Mouse (Mus musculus) embryonic facial prominence, embryonic 11.5 days (tissue): ENCODE data around the gene Enthd1. TPM values are rescaled to one million over a fixed set of nuclear protein-coding genes. Genes with fewer than 3 reads are reported as not detected.
"Not testable (repeated sequence)": the region's sequence is repeated elsewhere in the genome, so short reads cannot be mapped to it uniquely, and the experiment has no call there.

Source experiments
- ATAC-seq: fragments of 200-750 bp; cut with Nextera tagmentation; replicated peaks from 2 replicates; pipeline ENCODE4 v1.8.0; 2017; ENCODE audit warnings: low read depth; ENCODE audit not compliant: insufficient number of reproducible peaks, low FRiP score, low TSS enrichment
- DNase-seq: peaks from one replicate; pipeline ENCODE4 v3.0.0-alpha.2; 2015; ENCODE audit warnings: low spot score
- H3K27ac ChIP-seq: fragments of 300-500 bp; sonication (generic); replicated peaks from 2 replicates; pipeline ENCODE4 v1.5.1; 2014; ENCODE audit warnings: mild to moderate bottlenecking, low read depth, low read length, control low read depth
- H3K27me3 ChIP-seq: fragments of 300-500 bp; sonication (generic); 2 replicates; pipeline ENCODE4 v1.6.1; 2014; ENCODE audit warnings: mild to moderate bottlenecking, low read length, moderate library complexity, mixed read lengths; ENCODE audit not compliant: control insufficient read depth, insufficient read depth
- H3K36me3 ChIP-seq: fragments of 300-500 bp; sonication (generic); replicated peaks from 2 replicates; pipeline ENCODE4 v1.6.1; 2014; ENCODE audit warnings: low read depth, mild to moderate bottlenecking, low read length, moderate library complexity, mixed read lengths; ENCODE audit not compliant: control insufficient read depth, insufficient read depth
- H3K4me1 ChIP-seq: fragments of 300-500 bp; sonication (generic); 2 replicates; pipeline ENCODE4 v1.6.1; 2014; ENCODE audit warnings: low read length, mixed read lengths; ENCODE audit not compliant: control insufficient read depth, insufficient read depth
- H3K4me2 ChIP-seq: fragments of 300-500 bp; sonication (generic); 2 replicates; pipeline ENCODE4 v1.6.1; 2014; ENCODE audit warnings: low read depth, mild to moderate bottlenecking, control low read depth, low read length, moderate library complexity
- H3K4me3 ChIP-seq: fragments of 300-500 bp; sonication (generic); 2 replicates; pipeline ENCODE4 v1.5.1; 2014; ENCODE audit warnings: low read depth, low read length, control low read depth
- H3K9ac ChIP-seq: fragments of 300-500 bp; sonication (generic); replicated peaks from 2 replicates; pipeline ENCODE4 v1.6.1; 2014; ENCODE audit warnings: mild to moderate bottlenecking, control low read depth, low read length
- H3K9me3 ChIP-seq: fragments of 300-500 bp; sonication (generic); replicated peaks from 2 replicates; pipeline ENCODE4 v1.6.1; 2016; ENCODE audit warnings: mild to moderate bottlenecking, low read length, inconsistent platforms, mixed read lengths; ENCODE audit not compliant: control insufficient read depth
- WGBS: fragments of 180-500 bp; shearing (Covaris S2); extraction: QIAGEN DNeasy Blood & Tissue Kit; methylation state at CpG from one replicate; pipeline ENCODE4 v1.1.7; 2014; 5-methylcytosine and 5-hydroxymethylcytosine counted together
- polyA plus RNA-seq: library from polyadenylated mRNA; unstranded; fragments of >200 nt; fragmentation: Nextera tagmentation; extraction: Ambion mirVana; gene quantifications from 2 replicates; pipeline ENCODE4 v1.2.1, GENCODE M21; 2014

The Enthd1 gene
- polyA plus RNA-seq, 1 experiment from 2014 or later, result not detected

GRCm38 (mm10) chr15:80580585-80580984 is 15.6 kb upstream of the Enthd1 start:
- H3K9me3 ChIP-seq, ATAC-seq, H3K9ac ChIP-seq, H3K4me3 ChIP-seq, H3K4me2 ChIP-seq, H3K27ac ChIP-seq, DNase-seq, H3K4me1 ChIP-seq, H3K36me3 ChIP-seq, H3K27me3 ChIP-seq: not testable (repeated sequence)
- WGBS, result 73% methylated on average over 1 of the region's 1 CpGs

DNA sequence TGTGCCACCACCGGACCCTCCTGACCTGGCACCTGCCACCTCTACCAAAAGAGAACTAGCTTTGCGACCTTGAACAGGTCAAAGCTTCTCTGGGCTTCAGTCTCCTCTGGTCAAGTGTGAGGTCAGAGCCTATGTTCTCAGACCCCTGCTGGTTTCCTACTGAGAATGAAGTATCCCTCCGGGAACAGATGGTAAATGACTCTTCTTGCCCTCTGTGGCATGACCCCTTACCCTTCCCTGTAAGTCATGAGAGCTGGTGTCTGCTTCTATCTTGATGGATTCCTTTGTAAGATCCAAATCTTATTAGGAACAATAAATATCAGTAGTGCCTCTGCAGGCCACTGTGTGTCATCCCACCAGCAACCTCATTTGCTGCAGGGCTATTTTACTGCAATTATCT is 14.2 kb upstream of the Enthd1 start:
- ATAC-seq, result no peak
- WGBS, result 73% methylated on average over 3 of the region's 3 CpGs
- no peaks in the 10 kb centered on the region; the same call in 1 of the 2 replicates for H3K27me3 ChIP-seq

DNA sequence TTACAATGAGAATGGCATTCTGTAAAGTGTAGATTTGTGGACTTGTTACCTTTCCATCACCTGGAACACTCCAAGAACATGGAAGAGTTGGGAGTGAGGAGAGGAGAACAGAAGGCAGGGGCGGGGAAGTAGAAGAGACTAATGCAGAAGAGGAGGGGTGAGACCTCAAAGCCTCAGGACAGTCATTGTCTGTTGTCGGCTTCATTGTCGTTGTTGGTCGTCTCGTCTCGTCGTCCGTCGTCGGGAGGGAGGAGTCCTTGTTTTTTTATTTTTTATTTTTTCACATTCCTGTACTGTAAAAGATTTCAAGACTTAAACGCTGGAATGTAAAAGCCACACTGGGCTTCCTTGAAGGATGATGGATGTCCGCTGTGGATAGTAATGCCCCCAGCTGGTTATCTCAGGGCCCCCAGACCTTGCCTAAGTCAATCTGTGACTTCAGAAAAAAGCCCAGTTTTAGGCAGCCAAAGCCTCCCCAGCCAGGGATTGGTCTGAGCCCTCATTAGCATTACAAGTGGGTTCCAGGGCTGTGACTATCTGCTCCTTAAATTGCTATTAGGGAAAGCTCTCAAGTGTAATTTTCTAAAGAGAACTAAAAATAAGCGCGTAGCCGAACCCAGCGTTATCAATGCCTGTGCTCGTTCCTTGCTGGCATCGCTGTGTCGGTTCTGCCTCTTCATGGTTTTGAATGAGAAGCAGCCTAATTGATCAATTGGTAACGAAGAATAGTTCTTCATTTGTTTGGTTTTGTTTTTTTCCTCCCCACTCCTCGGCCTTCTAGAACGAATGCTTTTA is 12.4 kb upstream of the Enthd1 start:
- Histone ChIP-seq H3K4me2 (no peak overlapping the region), H3K4me3 (no peak overlapping the region), H3K4me1 (no peaks in the 10 kb centered on the region), H3K9ac (no peak overlapping the region), H3K36me3 (no peaks in the 10 kb centered on the region), H3K27me3 (no peaks in the 10 kb centered on the region; the same call in 1 of the 2 replicates), H3K9me3 (no peaks in the 10 kb centered on the region), H3K27ac (no peak overlapping the region)
- DNase-seq, result no peak
- ATAC-seq, result no peak
- 17% methylated on average over 22 of the region's 22 CpGs for WGBS

More for the DNA sequence above, 14.2 kb upstream of the Enthd1 start:
- no peak for DNase-seq
- Histone ChIP-seq H3K27ac (no peak overlapping the region), H3K4me3 (no peak overlapping the region), H3K4me1 (no peaks in the 10 kb centered on the region), H3K4me2 (no peak overlapping the region), H3K9me3 (no peaks in the 10 kb centered on the region), H3K36me3 (no peaks in the 10 kb centered on the region), H3K9ac (no peak overlapping the region)

- Histone ChIP-seq H3K27me3 (no peaks in the 10 kb centered on the region; the same call in 1 of the 2 replicates), H3K4me1 (no peaks in the 10 kb centered on the region), H3K27ac (no peak overlapping the region), H3K36me3 (no peaks in the 10 kb centered on the region), H3K9ac (no peak overlapping the region), H3K9me3 (no peaks in the 10 kb centered on the region), H3K4me2 (no peak overlapping the region), H3K4me3 (no peak overlapping the region)
- WGBS, result 80% methylated on average over 11 of the region's 11 CpGs
- DNase-seq, result no peak
- ATAC-seq, result no peak
Observed at GRCm38 (mm10) chr15:80576415-80576994, 11.5 kb upstream of the Enthd1 start.

DNA sequence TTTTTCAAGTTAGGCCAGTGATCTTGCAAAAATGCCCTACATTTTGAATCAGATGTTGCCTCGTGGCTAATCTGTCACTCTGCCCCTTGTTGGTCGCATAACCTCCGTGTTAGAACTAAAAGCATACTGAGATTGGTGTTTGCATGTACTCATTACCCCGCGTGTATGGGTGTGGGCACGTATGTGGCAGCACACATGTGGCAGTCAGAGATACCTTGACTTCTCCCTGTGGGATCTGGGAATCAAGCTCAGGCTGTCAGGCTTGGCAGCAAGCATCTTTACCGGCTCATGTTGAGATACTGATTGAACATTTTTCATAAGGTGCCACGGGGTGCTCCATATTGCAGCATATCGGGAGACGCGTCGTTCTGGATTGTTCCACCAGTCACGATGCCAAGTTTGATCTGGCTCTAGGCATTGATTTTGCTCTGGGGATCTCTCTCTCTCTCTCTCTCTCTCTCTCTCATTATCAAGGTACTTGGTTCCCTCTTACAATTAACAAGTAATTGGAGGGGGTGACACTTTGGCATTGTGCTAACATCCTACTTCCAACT is 10.9 kb upstream of the Enthd1 start:
- Histone ChIP-seq H3K9me3 (no peaks in the 10 kb centered on the region), H3K27me3 (no peaks in the 10 kb centered on the region; the same call in 1 of the 2 replicates), H3K4me2 (no peak overlapping the region), H3K36me3 (no peaks in the 10 kb centered on the region), H3K27ac (no peak overlapping the region), H3K4me3 (no peak overlapping the region), H3K9ac (no peak overlapping the region), H3K4me1 (no peaks in the 10 kb centered on the region)
- ATAC-seq (no peak), DNase-seq (no peak)
- WGBS, result 92% methylated on average over 13 of the region's 13 CpGs

- Histone ChIP-seq H3K4me2 (no peak overlapping the region), H3K27me3 (no peaks in the 10 kb centered on the region; the same call in 1 of the 2 replicates), H3K4me3 (no peak overlapping the region), H3K9ac (no peak overlapping the region), H3K9me3 (no peaks in the 10 kb centered on the region), H3K4me1 (no peaks in the 10 kb centered on the region), H3K36me3 (no peaks in the 10 kb centered on the region), H3K27ac (no peak overlapping the region)
- WGBS, result 92% methylated on average over 17 of the region's 17 CpGs
- ATAC-seq (no peak), DNase-seq (no peak)
Observed at GRCm38 (mm10) chr15:80574211-80575040, 9.5 kb upstream of the Enthd1 start.

GRCm38 (mm10) chr15:80572811-80573520 is 8.0 kb upstream of the Enthd1 start:
- Histone ChIP-seq H3K4me2 (no peak overlapping the region), H3K27me3 (no peaks in the 10 kb centered on the region; the same call in 1 of the 2 replicates), H3K4me1 (no peaks in the 10 kb centered on the region), H3K36me3 (no peaks in the 10 kb centered on the region), H3K9ac (no peak overlapping the region), H3K27ac (no peak overlapping the region), H3K9me3 (no peaks in the 10 kb centered on the region), H3K4me3 (no peak overlapping the region)
- DNase-seq (no peak), ATAC-seq (no peak)
- WGBS, result 76% methylated on average over 9 of the region's 9 CpGs
